Mouse (Mus musculus): Measurements from ENCODE around the gene Olfr1176. TPM values are rescaled to one million over a fixed set of nuclear protein-coding genes. Genes with fewer than 3 reads are reported as not detected.

Olfr1176 gene
- not detected for polyA plus RNA-seq (2014; fragmentation: Illumina TruSeq; extraction: RNeasy Lipid Tissue Mini Kit (QIAGEN cat#74804); ENCODE audit: low read depth, low replicate concordance)

DNA sequence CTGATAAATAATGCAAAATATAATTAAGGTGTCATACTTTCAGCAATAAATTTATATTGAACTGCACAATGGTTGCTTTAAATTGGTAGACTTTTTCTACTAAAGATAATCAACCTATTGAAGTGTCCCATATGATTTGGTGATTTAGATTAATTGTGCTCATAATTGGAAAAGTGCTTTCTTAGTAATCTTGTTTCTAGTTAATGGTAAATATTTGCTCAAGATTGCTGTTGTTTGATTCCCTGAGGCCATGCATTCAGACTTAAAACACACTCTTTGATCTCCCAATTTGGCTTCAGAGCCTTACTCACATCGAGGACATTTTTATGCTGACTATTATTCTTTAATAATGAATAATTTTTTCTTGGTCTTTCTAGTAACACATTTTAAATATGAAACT, at the start of gene Olfr1176:
Olfr1176 (plus strand) TSS at position 301 of the 400 bp plus-strand sequence.

DNA sequence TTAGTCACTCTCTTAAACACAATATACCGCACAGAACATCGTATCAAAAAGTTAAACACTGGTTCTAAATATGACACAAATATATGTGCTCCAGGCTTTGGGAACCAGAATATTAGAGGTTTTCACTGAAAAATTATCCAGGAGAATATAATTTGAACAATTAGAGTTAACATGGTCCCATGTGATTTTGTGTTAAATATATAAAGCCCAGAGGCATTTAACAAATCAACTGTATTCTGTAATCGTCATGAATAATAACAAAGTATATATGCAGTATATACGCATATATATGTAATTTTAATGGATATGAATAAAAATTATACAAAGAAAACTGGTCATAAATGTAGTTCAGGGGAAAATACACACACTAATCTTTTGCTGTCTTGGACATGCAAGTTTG, 21.5 kb upstream of the Olfr1176 start, which contains the start of gene Olfr1174-ps:
Olfr1174-ps (minus strand) TSS at position 101 of the 400 bp plus-strand sequence.

DNA sequence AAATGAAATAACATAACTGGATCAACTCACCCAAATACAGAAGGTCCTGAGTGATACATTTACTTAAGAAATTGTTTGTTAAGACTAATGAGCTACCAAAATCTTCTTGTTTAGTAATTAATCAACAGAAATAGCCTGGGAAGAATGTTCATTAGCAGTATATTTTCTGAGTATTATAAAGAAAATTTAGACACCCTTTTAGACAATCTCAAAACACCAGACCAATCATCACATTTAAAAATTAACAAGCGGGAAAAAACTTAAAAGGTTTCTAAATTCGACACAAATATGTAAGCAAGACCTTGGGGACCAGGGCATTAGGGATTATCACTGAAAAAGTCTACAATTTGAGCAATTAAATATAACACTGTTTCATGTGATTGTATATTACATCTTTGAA, 9.4 kb upstream of the Olfr1176 start, which contains the start of gene Olfr1175-ps:
Olfr1175-ps (minus strand) TSS at position 101 of the 400 bp plus-strand sequence.

DNA sequence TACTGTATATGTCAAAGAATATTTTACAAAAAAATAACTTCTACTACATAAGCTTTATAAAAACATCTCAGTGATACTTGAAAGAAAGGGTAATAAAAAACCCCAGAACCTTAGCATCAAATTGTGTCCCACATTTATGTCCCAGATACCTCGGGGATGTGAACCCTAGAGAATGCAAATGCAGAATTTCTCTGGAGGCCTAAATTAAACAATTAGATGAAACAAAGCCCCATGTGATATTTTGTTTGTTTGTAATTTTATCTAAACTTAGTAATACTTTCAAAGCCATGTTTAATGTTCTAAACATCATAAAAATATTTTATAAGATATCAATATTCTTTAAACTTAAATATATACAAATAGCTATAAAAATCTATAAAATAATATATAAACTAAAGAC, 9.9 kb downstream of the Olfr1176 start, which contains the start of gene Olfr1177-ps:
Olfr1177-ps (minus strand) TSS at position 101 of the 400 bp plus-strand sequence.

DNA sequence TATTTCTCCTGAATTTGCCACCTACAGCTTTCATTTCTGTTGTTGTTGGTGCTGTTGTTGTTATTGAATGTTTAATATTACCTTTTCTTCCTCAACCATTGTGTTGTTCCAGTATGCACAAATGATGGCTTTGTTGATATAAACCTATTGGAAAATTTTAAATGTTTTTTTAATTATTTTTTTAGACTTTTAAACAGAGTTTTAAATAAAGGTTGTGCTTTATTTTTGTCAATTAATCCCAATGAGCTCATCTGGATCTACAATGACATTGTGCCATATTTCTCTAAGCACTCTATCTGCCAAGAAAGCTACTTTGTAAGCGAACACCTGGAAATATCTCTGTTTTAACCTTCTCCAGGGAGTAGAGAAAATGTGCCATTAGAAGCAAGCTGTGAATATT, 50.2 kb downstream of the Olfr1176 start, which contains the start of gene Olfr1178:
Olfr1178 (plus strand) TSS at position 301 of the 400 bp plus-strand sequence.

Other genes starting within 250 kb of the Olfr1176 start
- gene Olfr1164, start 242.8 kb upstream of the Olfr1176 start, polyA plus RNA-seq (2014; fragmentation: Illumina TruSeq; extraction: RNeasy Lipid Tissue Mini Kit (QIAGEN cat#74804); ENCODE audit: low read depth, low replicate concordance) = not detected
- gene Olfr1166, start 208.4 kb upstream of the Olfr1176 start, polyA plus RNA-seq (2014; fragmentation: Illumina TruSeq; extraction: RNeasy Lipid Tissue Mini Kit (QIAGEN cat#74804); ENCODE audit: low read depth, low replicate concordance) = not detected
- gene Olfr1167, start 181.5 kb upstream of the Olfr1176 start, polyA plus RNA-seq (2014; fragmentation: Illumina TruSeq; extraction: RNeasy Lipid Tissue Mini Kit (QIAGEN cat#74804); ENCODE audit: low read depth, low replicate concordance) = not detected
- gene Olfr1168, start 154.8 kb upstream of the Olfr1176 start, polyA plus RNA-seq (2014; fragmentation: Illumina TruSeq; extraction: RNeasy Lipid Tissue Mini Kit (QIAGEN cat#74804); ENCODE audit: low read depth, low replicate concordance) = not detected
- not detected for gene Olfr1170, start 108.4 kb upstream of the Olfr1176 start, polyA plus RNA-seq (2014; fragmentation: Illumina TruSeq; extraction: RNeasy Lipid Tissue Mini Kit (QIAGEN cat#74804); ENCODE audit: low read depth, low replicate concordance)
- gene Olfr1173, start 56.8 kb upstream of the Olfr1176 start, polyA plus RNA-seq (2014; fragmentation: Illumina TruSeq; extraction: RNeasy Lipid Tissue Mini Kit (QIAGEN cat#74804); ENCODE audit: low read depth, low replicate concordance) = not detected
- not detected for gene Olfr1174-ps, start 21.6 kb upstream of the Olfr1176 start, polyA plus RNA-seq (2014; fragmentation: Illumina TruSeq; extraction: RNeasy Lipid Tissue Mini Kit (QIAGEN cat#74804); ENCODE audit: low read depth, low replicate concordance)
- not detected for gene Olfr1175-ps, start 9.5 kb upstream of the Olfr1176 start, polyA plus RNA-seq (2014; fragmentation: Illumina TruSeq; extraction: RNeasy Lipid Tissue Mini Kit (QIAGEN cat#74804); ENCODE audit: low read depth, low replicate concordance)
- gene Olfr1177-ps, start 9.8 kb downstream of the Olfr1176 start, polyA plus RNA-seq (2014; fragmentation: Illumina TruSeq; extraction: RNeasy Lipid Tissue Mini Kit (QIAGEN cat#74804); ENCODE audit: low read depth, low replicate concordance) = not detected
- gene Olfr1178, start 50.3 kb downstream of the Olfr1176 start, polyA plus RNA-seq (2014; fragmentation: Illumina TruSeq; extraction: RNeasy Lipid Tissue Mini Kit (QIAGEN cat#74804); ENCODE audit: low read depth, low replicate concordance) = not detected
- gene Olfr1179, start 69.7 kb downstream of the Olfr1176 start, polyA plus RNA-seq (2014; fragmentation: Illumina TruSeq; extraction: RNeasy Lipid Tissue Mini Kit (QIAGEN cat#74804); ENCODE audit: low read depth, low replicate concordance) = not detected
- not detected for gene Olfr1180, start 82.4 kb downstream of the Olfr1176 start, polyA plus RNA-seq (2014; fragmentation: Illumina TruSeq; extraction: RNeasy Lipid Tissue Mini Kit (QIAGEN cat#74804); ENCODE audit: low read depth, low replicate concordance)
- not detected for gene Olfr1181, start 89.5 kb downstream of the Olfr1176 start, polyA plus RNA-seq (2014; fragmentation: Illumina TruSeq; extraction: RNeasy Lipid Tissue Mini Kit (QIAGEN cat#74804); ENCODE audit: low read depth, low replicate concordance)
- not detected for gene Gm13757, start 112.4 kb downstream of the Olfr1176 start, polyA plus RNA-seq (2014; fragmentation: Illumina TruSeq; extraction: RNeasy Lipid Tissue Mini Kit (QIAGEN cat#74804); ENCODE audit: low read depth, low replicate concordance)
- gene Olfr1183, start 118.1 kb downstream of the Olfr1176 start, polyA plus RNA-seq (2014; fragmentation: Illumina TruSeq; extraction: RNeasy Lipid Tissue Mini Kit (QIAGEN cat#74804); ENCODE audit: low read depth, low replicate concordance) = not detected
- not detected for gene Olfr1184, start 146.9 kb downstream of the Olfr1176 start, polyA plus RNA-seq (2014; fragmentation: Illumina TruSeq; extraction: RNeasy Lipid Tissue Mini Kit (QIAGEN cat#74804); ENCODE audit: low read depth, low replicate concordance)
- not detected for gene Olfr1185-ps1, start 156.6 kb downstream of the Olfr1176 start, polyA plus RNA-seq (2014; fragmentation: Illumina TruSeq; extraction: RNeasy Lipid Tissue Mini Kit (QIAGEN cat#74804); ENCODE audit: low read depth, low replicate concordance)
- not detected for gene Olfr1186, start 181.8 kb downstream of the Olfr1176 start, polyA plus RNA-seq (2014; fragmentation: Illumina TruSeq; extraction: RNeasy Lipid Tissue Mini Kit (QIAGEN cat#74804); ENCODE audit: low read depth, low replicate concordance)
- gene Olfr1188, start 220.2 kb downstream of the Olfr1176 start, polyA plus RNA-seq (2014; fragmentation: Illumina TruSeq; extraction: RNeasy Lipid Tissue Mini Kit (QIAGEN cat#74804); ENCODE audit: low read depth, low replicate concordance) = not detected
- gene Olfr1189, start 249.7 kb downstream of the Olfr1176 start, polyA plus RNA-seq (2014; fragmentation: Illumina TruSeq; extraction: RNeasy Lipid Tissue Mini Kit (QIAGEN cat#74804); ENCODE audit: low read depth, low replicate concordance) = not detected